In genomic region chr8:95677591-95678023, GRCm38 (mm10) we compare ENCODE assay signal across 8 mouse cellular contexts. TPM values are rescaled to one million over a fixed set of nuclear protein-coding genes. Genes with fewer than 3 reads are reported as not detected.
DNase-seq lines count a peak whose midpoint lies in the region; ATAC-seq lines count a peak whose summit lies in the region.

No protein-coding gene starts in this region.

- peaks cover 13% of the 10 kb centered on the region for H3K4me1 ChIP-seq in hindbrain, embryonic 14.5 days (replicated peaks; ENCODE audit: control insufficient read depth, insufficient read depth, low read length)
- H3K4me1 ChIP-seq in midbrain, embryonic 14.5 days (ENCODE audit: control insufficient read depth, insufficient read depth, low read length) = peaks cover 9% of the 10 kb centered on the region; the same call in 1 of the 2 replicates

- H3K9ac ChIP-seq in hindbrain, embryonic 14.5 days = peak overlapping the region; percentile 88
- H3K9ac ChIP-seq in midbrain, embryonic 14.5 days (replicated peaks; ENCODE audit: low read length) = peak overlapping the region; percentile 80

- peak; percentile 79 for ATAC-seq in hindbrain, embryonic 14.5 days (ENCODE audit: low FRiP score)
- peak; percentile 57 for ATAC-seq in midbrain, embryonic 14.5 days (ENCODE audit: low FRiP score, low TSS enrichment)
- no peak for ATAC-seq in megakaryocyte progenitor cell, adult 5-6 weeks (replicated peaks; ENCODE audit: poor library complexity)

- peak overlapping the region; percentile 81 for H3K4me2 ChIP-seq in hindbrain, embryonic 14.5 days (replicated peaks)
- H3K4me2 ChIP-seq in midbrain, embryonic 14.5 days (ENCODE audit: low read length) = peak overlapping the region; percentile 82

- WGBS in hindbrain, embryonic 14.5 days = 0% methylated on average over 21 of the region's 48 CpGs
- WGBS in midbrain, embryonic 14.5 days = under 1% methylated on average over 30 of the region's 48 CpGs

- DNase-seq in embryo, embryonic 11 days = peak; percentile 28
- DNase-seq in embryo, embryonic 10.5 days (ENCODE audit: low spot score) = no peak
- peak; percentile 41 for DNase-seq in right cerebral cortex, postnatal 25 days
- DNase-seq in right cerebral cortex, postnatal 36 days (ENCODE audit: low spot score in 2 of 2) = no peak
- peak; percentile 59 for DNase-seq in hindbrain, embryonic 14.5 days (ENCODE audit: low spot score)
- DNase-seq in midbrain, embryonic 14.5 days = peak; percentile 75
- DNase-seq in frontal cortex, postnatal 14 days (ENCODE audit: low spot score in 2 of 2) = no peak

- peak overlapping the region; percentile 72 for H3K27ac ChIP-seq in hindbrain, embryonic 14.5 days
- H3K27ac ChIP-seq in midbrain, embryonic 14.5 days (replicated peaks; ENCODE audit: low read depth, low read length) = peak overlapping the region; percentile 45; the same call in 1 of the 2 replicates

- no peaks in the 10 kb centered on the region for H3K36me3 ChIP-seq in hindbrain, embryonic 14.5 days (replicated peaks; ENCODE audit: control insufficient read depth, insufficient read depth)
- no peaks in the 10 kb centered on the region for H3K36me3 ChIP-seq in midbrain, embryonic 14.5 days (ENCODE audit: control insufficient read depth, insufficient read depth, low read length)

- H3K9me3 ChIP-seq in hindbrain, embryonic 14.5 days (ENCODE audit: control insufficient read depth, low read length) = no peaks in the 10 kb centered on the region
- no peaks in the 10 kb centered on the region for H3K9me3 ChIP-seq in midbrain, embryonic 14.5 days (ENCODE audit: control insufficient read depth, low read length)

- peaks cover 26% of the 10 kb centered on the region; the same call in 1 of the 2 replicates for H3K27me3 ChIP-seq in hindbrain, embryonic 14.5 days (ENCODE audit: control insufficient read depth, insufficient read depth, low read length)
- H3K27me3 ChIP-seq in midbrain, embryonic 14.5 days (ENCODE audit: control insufficient read depth, insufficient read depth, low read length) = 0 out of 2 replicates have a peak, but pooled peaks cover 14% of the 10 kb centered on the region

- peak overlapping the region; percentile 77 for H3K4me3 ChIP-seq in hindbrain, embryonic 14.5 days (replicated peaks; ENCODE audit: low read length)
- peak overlapping the region; percentile 67 for H3K4me3 ChIP-seq in midbrain, embryonic 14.5 days (replicated peaks; ENCODE audit: low read depth, low read length)

RNA-seq across cellular contexts. Expression of gene Ndrg4, which starts 0.8 kb away (rescaled TPM):
- polyA plus RNA-seq in hindbrain, embryonic 14.5 days (2014; fragmentation: Nextera tagmentation; extraction: Ambion mirVana) = 397 and 490 TPM in 2 replicates
- polyA plus RNA-seq in midbrain, embryonic 14.5 days (2014; fragmentation: Nextera tagmentation; extraction: Ambion mirVana) = 276 and 287 TPM in 2 replicates
- total RNA-seq in megakaryocyte progenitor cell, adult 5-6 weeks (2015) = not detected in 2 replicates
- not detected in 2 replicates for total RNA-seq in megakaryocyte progenitor cell, adult 5-6 weeks (2017)

RNA-seq across cellular contexts. Expression of gene Setd6, which starts 38.1 kb away (rescaled TPM):
- 27.0 and 31.7 TPM in 2 replicates for polyA plus RNA-seq in hindbrain, embryonic 14.5 days (2014; fragmentation: Nextera tagmentation; extraction: Ambion mirVana)
- 28.3 and 32.8 TPM in 2 replicates for polyA plus RNA-seq in midbrain, embryonic 14.5 days (2014; fragmentation: Nextera tagmentation; extraction: Ambion mirVana)
- total RNA-seq in megakaryocyte progenitor cell, adult 5-6 weeks (2015) = 29.8 and 31.8 TPM in 2 replicates
- total RNA-seq in megakaryocyte progenitor cell, adult 5-6 weeks (2017) = 48.4 and 48.9 TPM in 2 replicates

RNA-seq across cellular contexts. Expression of gene Gins3, which starts 44.4 kb away (rescaled TPM):
- polyA plus RNA-seq in hindbrain, embryonic 14.5 days (2014; fragmentation: Nextera tagmentation; extraction: Ambion mirVana) = 7.8 and 7.9 TPM in 2 replicates
- polyA plus RNA-seq in midbrain, embryonic 14.5 days (2014; fragmentation: Nextera tagmentation; extraction: Ambion mirVana) = 6.2 and 8.1 TPM in 2 replicates
- total RNA-seq in megakaryocyte progenitor cell, adult 5-6 weeks (2015) = 15.8 and 19.6 TPM in 2 replicates
- total RNA-seq in megakaryocyte progenitor cell, adult 5-6 weeks (2017) = 21.8 and 24.3 TPM in 2 replicates

Comparison
In these comparisons a context has a peak if more than half of its experiments do, and no peak if none do; other contexts are left out.
1. DNase-seq: peak in embryo, embryonic 11 days (single experiment), right cerebral cortex, postnatal 25 days (single experiment), hindbrain, embryonic 14.5 days (single experiment) and midbrain, embryonic 14.5 days (single experiment); none in embryo, embryonic 10.5 days (single experiment), right cerebral cortex, postnatal 36 days (0 of 2) and frontal cortex, postnatal 14 days (0 of 2).